8 mouse cellular contexts compared by ENCODE assay signal in the genomic region with DNA sequence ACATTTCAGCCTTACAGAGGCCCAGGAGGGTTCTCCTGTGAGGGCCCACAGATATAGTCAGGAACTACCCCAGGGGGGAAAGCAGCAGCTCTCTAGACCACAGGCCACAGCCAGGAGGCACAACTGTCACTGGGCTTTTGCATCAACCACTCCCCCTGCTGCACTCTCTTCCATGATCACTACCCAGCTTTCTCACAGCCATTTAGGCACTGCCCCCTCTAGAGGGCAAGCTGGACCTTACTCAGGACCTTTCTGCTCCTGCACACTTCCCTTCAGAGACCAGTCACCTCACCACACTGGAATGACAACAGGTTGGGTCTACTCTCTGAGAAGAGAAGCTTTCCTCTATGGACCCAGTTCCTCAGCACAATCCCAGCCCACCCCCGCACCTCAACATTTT. TPM values are rescaled to one million over a fixed set of nuclear protein-coding genes. Genes with fewer than 3 reads are reported as not detected.
DNase-seq lines count a peak whose midpoint lies in the region; ATAC-seq and TF ChIP-seq lines count a peak whose summit lies in the region.

No protein-coding gene starts in this region.

- H3K4me2 ChIP-seq in embryonic facial prominence, embryonic 15.5 days (replicated peaks) = peak overlapping the region; percentile 83
- peak overlapping the region; percentile 93 for H3K4me2 ChIP-seq in hindbrain, embryonic 15.5 days
- peak overlapping the region; percentile 85 for H3K4me2 ChIP-seq in liver, embryonic 11.5 days
- H3K4me2 ChIP-seq in midbrain, postnatal 0 days (ENCODE audit: low read depth, low read length, poor library complexity, severe bottlenecking) = peak overlapping the region; percentile 89

- peaks cover 5% of the 10 kb centered on the region for H3K9me3 ChIP-seq in embryonic facial prominence, embryonic 15.5 days (replicated peaks)
- H3K9me3 ChIP-seq in hindbrain, embryonic 15.5 days = no peaks in the 10 kb centered on the region
- H3K9me3 ChIP-seq in liver, embryonic 11.5 days (ENCODE audit: control insufficient read depth, low read length) = peaks cover 5% of the 10 kb centered on the region
- no peaks in the 10 kb centered on the region for H3K9me3 ChIP-seq in midbrain, postnatal 0 days (ENCODE audit: low read length)

- peak; percentile 26; the same call in 1 of the 2 replicates for TF ChIP-seq CTCF in testis, adult 2 months (IDR thresholded peaks at IDR 0.05; ENCODE audit: control insufficient read depth, insufficient read depth, insufficient replicate concordance, low read depth, low read length)
- peak; percentile 63 for TF ChIP-seq CTCF in midbrain, postnatal 0 days (IDR thresholded peaks at IDR 0.05)

- TF ChIP-seq POLR2A in testis, adult 2 months (IDR thresholded peaks at IDR 0.05; ENCODE audit: control insufficient read depth, low read depth, low read length) = no peak

- no peak overlapping the region for H3K4me3 ChIP-seq in testis, adult 2 months (ENCODE audit: control insufficient read depth, low read depth, low read length)
- peak overlapping the region; percentile 89 for H3K4me3 ChIP-seq in embryonic facial prominence, embryonic 15.5 days (replicated peaks)
- H3K4me3 ChIP-seq in hindbrain, embryonic 15.5 days = peak overlapping the region; percentile 91
- H3K4me3 ChIP-seq in liver, embryonic 11.5 days (ENCODE audit: low read depth, low read length) = peak overlapping the region; percentile 80
- H3K4me3 ChIP-seq in midbrain, postnatal 0 days (ENCODE audit: low read depth, low read length) = peak overlapping the region; percentile 69; the same call in 1 of the 2 replicates

- H3K27me3 ChIP-seq in testis, adult 2 months (ENCODE audit: control insufficient read depth, insufficient read depth, low read length) = no peaks in the 10 kb centered on the region
- H3K27me3 ChIP-seq in embryonic facial prominence, embryonic 15.5 days = no peaks in the 10 kb centered on the region
- no peaks in the 10 kb centered on the region for H3K27me3 ChIP-seq in hindbrain, embryonic 15.5 days
- no peaks in the 10 kb centered on the region for H3K27me3 ChIP-seq in liver, embryonic 11.5 days (replicated peaks; ENCODE audit: control insufficient read depth, insufficient read depth, low read length)
- H3K27me3 ChIP-seq in midbrain, postnatal 0 days (ENCODE audit: insufficient read depth, low read length) = no peaks in the 10 kb centered on the region

- H3K27ac ChIP-seq in testis, adult 2 months (ENCODE audit: control insufficient read depth, insufficient read depth, low read depth, low read length) = no peak overlapping the region
- H3K27ac ChIP-seq in embryonic facial prominence, embryonic 15.5 days (replicated peaks) = no peak overlapping the region
- no peak overlapping the region for H3K27ac ChIP-seq in hindbrain, embryonic 15.5 days (replicated peaks)
- no peak overlapping the region for H3K27ac ChIP-seq in liver, embryonic 11.5 days (ENCODE audit: low read depth, low read length)
- no peak overlapping the region for H3K27ac ChIP-seq in midbrain, postnatal 0 days (ENCODE audit: low read depth, low read length)

- no peak for DNase-seq in testis, postnatal 14 days (ENCODE audit: low spot score)
- DNase-seq in liver, embryonic 11.5 days (ENCODE audit: low spot score) = no peak
- DNase-seq in midbrain, postnatal 0 days (ENCODE audit: low spot score) = peak; percentile 42
- DNase-seq in frontal cortex, postnatal 36 days (ENCODE audit: low spot score in 2 of 2) = no peak
- no peak for DNase-seq in gastrocnemius, adult 8-10 months (ENCODE audit: low spot score in 2 of 2)

- H3K9ac ChIP-seq in embryonic facial prominence, embryonic 15.5 days = no peak overlapping the region
- H3K9ac ChIP-seq in hindbrain, embryonic 15.5 days = peak overlapping the region; percentile 7; the same call in 1 of the 2 replicates
- H3K9ac ChIP-seq in liver, embryonic 11.5 days (ENCODE audit: low read depth, low read length) = peak overlapping the region; percentile 89; the same call in 1 of the 2 replicates
- H3K9ac ChIP-seq in midbrain, postnatal 0 days (replicated peaks; ENCODE audit: low read length, poor library complexity, severe bottlenecking) = no peak overlapping the region

- no peak for ATAC-seq in embryonic facial prominence, embryonic 15.5 days (ENCODE audit: insufficient number of reproducible peaks, low FRiP score, low TSS enrichment, low read depth)
- no peak for ATAC-seq in hindbrain, embryonic 15.5 days (ENCODE audit: low FRiP score, low read depth)
- ATAC-seq in liver, embryonic 11.5 days (replicated peaks; ENCODE audit: low FRiP score) = no peak
- ATAC-seq in midbrain, postnatal 0 days (ENCODE audit: low FRiP score) = no peak

- no peaks in the 10 kb centered on the region for H3K36me3 ChIP-seq in testis, adult 2 months (ENCODE audit: control insufficient read depth, insufficient read depth, low read length)
- peaks cover 46% of the 10 kb centered on the region for H3K36me3 ChIP-seq in embryonic facial prominence, embryonic 15.5 days
- H3K36me3 ChIP-seq in hindbrain, embryonic 15.5 days = peaks cover 44% of the 10 kb centered on the region
- H3K36me3 ChIP-seq in liver, embryonic 11.5 days (ENCODE audit: control insufficient read depth, insufficient read depth, low read length) = peaks cover 41% of the 10 kb centered on the region
- peaks cover 41% of the 10 kb centered on the region for H3K36me3 ChIP-seq in midbrain, postnatal 0 days (ENCODE audit: insufficient read depth, low read length)

- WGBS in embryonic facial prominence, embryonic 15.5 days = 71% methylated on average over 1 of the region's 1 CpGs
- WGBS in hindbrain, embryonic 15.5 days = 86% methylated on average over 1 of the region's 1 CpGs
- 75% methylated on average over 1 of the region's 1 CpGs for WGBS in liver, embryonic 11.5 days
- WGBS in midbrain, postnatal 0 days = 96% methylated on average over 1 of the region's 1 CpGs

- peaks cover 13% of the 10 kb centered on the region for H3K4me1 ChIP-seq in testis, adult 2 months (ENCODE audit: control insufficient read depth, insufficient read depth, low read length)
- H3K4me1 ChIP-seq in embryonic facial prominence, embryonic 15.5 days = peaks cover 22% of the 10 kb centered on the region
- H3K4me1 ChIP-seq in hindbrain, embryonic 15.5 days (replicated peaks) = peaks cover 24% of the 10 kb centered on the region
- peaks cover 28% of the 10 kb centered on the region for H3K4me1 ChIP-seq in liver, embryonic 11.5 days (replicated peaks; ENCODE audit: control insufficient read depth, insufficient read depth, low read length)
- H3K4me1 ChIP-seq in midbrain, postnatal 0 days (ENCODE audit: insufficient read depth, low read length) = peaks cover 11% of the 10 kb centered on the region

RNA-seq across cellular contexts. Expression of a gene that starts 2.0 kb away (rescaled TPM):
- 9.8 and 10.6 TPM in 2 replicates for polyA plus RNA-seq in testis, adult 2 months (2012; rRNA removed)
- 13.4 and 16.0 TPM in 2 replicates for polyA plus RNA-seq in embryonic facial prominence, embryonic 15.5 days (2015; fragmentation: Nextera tagmentation; extraction: Ambion mirVana)
- 13.7 and 18.3 TPM in 2 replicates for polyA plus RNA-seq in hindbrain, embryonic 15.5 days (2015; fragmentation: Nextera tagmentation; extraction: Ambion mirVana)
- polyA plus RNA-seq in liver, embryonic 11.5 days (2014; fragmentation: Nextera tagmentation; extraction: Ambion mirVana) = 15.0 TPM in 2 replicates
- 28.9 and 29.0 TPM in 2 replicates for total RNA-seq in midbrain, postnatal 0 days (2014; rRNA removed)
- 11.1 and 11.4 TPM in 2 replicates for polyA plus RNA-seq in midbrain, postnatal 0 days (2015; fragmentation: Nextera tagmentation; extraction: Ambion mirVana)
- 10 to 100 TPM in 1 of 4 experiments, 1 to 10 TPM in 3; 7.7 to 10.6 (median 8.1) TPM for total RNA-seq in gastrocnemius, adult 8-10 months (2022)

RNA-seq across cellular contexts. Expression of a gene that starts 30.4 kb away (rescaled TPM):
- polyA plus RNA-seq in testis, adult 2 months (2012; rRNA removed) = 17.0 and 19.3 TPM in 2 replicates
- 65.7 and 74.8 TPM in 2 replicates for polyA plus RNA-seq in embryonic facial prominence, embryonic 15.5 days (2015; fragmentation: Nextera tagmentation; extraction: Ambion mirVana)
- polyA plus RNA-seq in hindbrain, embryonic 15.5 days (2015; fragmentation: Nextera tagmentation; extraction: Ambion mirVana) = 78.5 and 81.7 TPM in 2 replicates
- polyA plus RNA-seq in liver, embryonic 11.5 days (2014; fragmentation: Nextera tagmentation; extraction: Ambion mirVana) = 63.9 and 67.5 TPM in 2 replicates
- total RNA-seq in midbrain, postnatal 0 days (2014; rRNA removed) = 77.2 and 90.1 TPM in 2 replicates
- 88.9 and 94.6 TPM in 2 replicates for polyA plus RNA-seq in midbrain, postnatal 0 days (2015; fragmentation: Nextera tagmentation; extraction: Ambion mirVana)
- 10 to 100 TPM; 24.1 to 31.0 (median 27.2) TPM for total RNA-seq in gastrocnemius, adult 8-10 months (2022)

RNA-seq across cellular contexts. Expression of a gene that starts 31.0 kb away (rescaled TPM):
- 0.37 and 0.61 TPM in 2 replicates for polyA plus RNA-seq in testis, adult 2 months (2012; rRNA removed)
- 41.4 and 46.1 TPM in 2 replicates for polyA plus RNA-seq in embryonic facial prominence, embryonic 15.5 days (2015; fragmentation: Nextera tagmentation; extraction: Ambion mirVana)
- polyA plus RNA-seq in hindbrain, embryonic 15.5 days (2015; fragmentation: Nextera tagmentation; extraction: Ambion mirVana) = 27.0 and 37.2 TPM in 2 replicates
- polyA plus RNA-seq in liver, embryonic 11.5 days (2014; fragmentation: Nextera tagmentation; extraction: Ambion mirVana) = 0.66 and 1.9 TPM in 2 replicates
- total RNA-seq in midbrain, postnatal 0 days (2014; rRNA removed) = 7.5 and 13.4 TPM in 2 replicates
- polyA plus RNA-seq in midbrain, postnatal 0 days (2015; fragmentation: Nextera tagmentation; extraction: Ambion mirVana) = 7.1 and 8.2 TPM in 2 replicates
- under 1 TPM; 0.15 to 0.83 (median 0.58) TPM for total RNA-seq in gastrocnemius, adult 8-10 months (2022)

RNA-seq across cellular contexts. Expression of a gene that starts 51.1 kb away (rescaled TPM):
- polyA plus RNA-seq in testis, adult 2 months (2012; rRNA removed) = 15.9 and 16.6 TPM in 2 replicates
- 0.72 and 0.85 TPM in 2 replicates for polyA plus RNA-seq in embryonic facial prominence, embryonic 15.5 days (2015; fragmentation: Nextera tagmentation; extraction: Ambion mirVana)
- polyA plus RNA-seq in hindbrain, embryonic 15.5 days (2015; fragmentation: Nextera tagmentation; extraction: Ambion mirVana) = 55.2 and 60.5 TPM in 2 replicates
- polyA plus RNA-seq in liver, embryonic 11.5 days (2014; fragmentation: Nextera tagmentation; extraction: Ambion mirVana) = 0.55 and 0.70 TPM in 2 replicates
- total RNA-seq in midbrain, postnatal 0 days (2014; rRNA removed) = 311 and 368 TPM in 2 replicates
- polyA plus RNA-seq in midbrain, postnatal 0 days (2015; fragmentation: Nextera tagmentation; extraction: Ambion mirVana) = 83.5 and 86.4 TPM in 2 replicates
- total RNA-seq in gastrocnemius, adult 8-10 months (2022) = under 1 TPM; 0.31 to 0.40 (median 0.36) TPM

RNA-seq across cellular contexts. Expression of a gene that starts 52.0 kb away (rescaled TPM):
- 18.0 and 23.7 TPM in 2 replicates for polyA plus RNA-seq in testis, adult 2 months (2012; rRNA removed)
- 66.8 and 77.0 TPM in 2 replicates for polyA plus RNA-seq in embryonic facial prominence, embryonic 15.5 days (2015; fragmentation: Nextera tagmentation; extraction: Ambion mirVana)
- 123 and 129 TPM in 2 replicates for polyA plus RNA-seq in hindbrain, embryonic 15.5 days (2015; fragmentation: Nextera tagmentation; extraction: Ambion mirVana)
- polyA plus RNA-seq in liver, embryonic 11.5 days (2014; fragmentation: Nextera tagmentation; extraction: Ambion mirVana) = 9.9 and 10.7 TPM in 2 replicates
- 55.5 and 59.8 TPM in 2 replicates for total RNA-seq in midbrain, postnatal 0 days (2014; rRNA removed)
- 85.5 and 87.7 TPM in 2 replicates for polyA plus RNA-seq in midbrain, postnatal 0 days (2015; fragmentation: Nextera tagmentation; extraction: Ambion mirVana)
- 10 to 100 TPM in 2 of 4 experiments, 1 to 10 TPM in 2; 8.0 to 19.5 (median 11.9) TPM for total RNA-seq in gastrocnemius, adult 8-10 months (2022)

Comparison
In these comparisons a context has a peak if more than half of its experiments do, and no peak if none do; other contexts are left out.
1. H3K9ac ChIP-seq: peak in hindbrain, embryonic 15.5 days (single experiment) and liver, embryonic 11.5 days (single experiment); none in embryonic facial prominence, embryonic 15.5 days (single experiment) and midbrain, postnatal 0 days (single experiment).
2. Peak in every context shown above with its lines, with median percentiles within 50 percentile points of each other: H3K4me2 ChIP-seq.